ENCODE assay signal across 15 mouse cellular contexts in genomic region chr2:11211961-11212562, GRCm38 (mm10). TPM values are rescaled to one million over a fixed set of nuclear protein-coding genes. Genes with fewer than 3 reads are reported as not detected.
DNase-seq lines count a peak whose midpoint lies in the region; ATAC-seq and TF ChIP-seq lines count a peak whose summit lies in the region.
"Had no signal": no experiment of that assay in that cellular context is flagged by ENCODE, and none has a peak within 500 bp of the region (broad histone marks: within the 10 kb centered on the region; RNA-seq: fewer than 3 reads in every experiment).

No protein-coding gene starts in this region.

- no peaks in the 10 kb centered on the region for H3K36me3 ChIP-seq in lung, embryonic 14.5 days (ENCODE audit: insufficient read depth)
- H3K36me3 ChIP-seq in midbrain, embryonic 14.5 days (ENCODE audit: control insufficient read depth, insufficient read depth, low read length) = no peaks in the 10 kb centered on the region
- H3K36me3 ChIP-seq: forebrain, embryonic 10.5 days; hindbrain, embryonic 15.5 days; neural tube, embryonic 13.5 days had no signal

- no peak for ATAC-seq in lung, embryonic 14.5 days (ENCODE audit: insufficient read depth)
- ATAC-seq in granulocyte monocyte progenitor cell, adult 5-6 weeks (replicated peaks; ENCODE audit: poor library complexity, severe bottlenecking) = peak; percentile 78
- no peak for ATAC-seq in midbrain, embryonic 14.5 days (ENCODE audit: low FRiP score, low TSS enrichment)
- ATAC-seq: Patski had no signal

- H3K27me3 ChIP-seq in lung, embryonic 14.5 days (ENCODE audit: insufficient read depth, low read length) = no peaks in the 10 kb centered on the region
- no peaks in the 10 kb centered on the region for H3K27me3 ChIP-seq in midbrain, embryonic 14.5 days (ENCODE audit: control insufficient read depth, insufficient read depth, low read length)
- H3K27me3 ChIP-seq: hindbrain, embryonic 15.5 days; neural tube, embryonic 13.5 days had no signal

- H3K9ac ChIP-seq in lung, embryonic 14.5 days = no peak overlapping the region
- H3K9ac ChIP-seq in midbrain, embryonic 14.5 days (replicated peaks; ENCODE audit: low read length) = no peak overlapping the region
- H3K9ac ChIP-seq: hindbrain, embryonic 15.5 days; neural tube, embryonic 13.5 days had no signal

- H3K27ac ChIP-seq in lung, embryonic 14.5 days (ENCODE audit: low read depth) = no peak overlapping the region
- H3K27ac ChIP-seq in midbrain, embryonic 14.5 days (replicated peaks; ENCODE audit: low read depth, low read length) = no peak overlapping the region
- H3K27ac ChIP-seq: forebrain, embryonic 10.5 days; hindbrain, embryonic 15.5 days; neural tube, embryonic 13.5 days had no signal

- no peak for TF ChIP-seq CTCF in lung, embryonic 14.5 days (IDR thresholded peaks at IDR 0.05; ENCODE audit: low read depth)

- H3K4me3 ChIP-seq in lung, embryonic 14.5 days (ENCODE audit: low read depth, low read length) = no peak overlapping the region
- H3K4me3 ChIP-seq in midbrain, embryonic 14.5 days (replicated peaks; ENCODE audit: low read depth, low read length) = no peak overlapping the region
- H3K4me3 ChIP-seq: forebrain, embryonic 10.5 days; hindbrain, embryonic 15.5 days; neural tube, embryonic 13.5 days had no signal

- no peaks in the 10 kb centered on the region for H3K9me3 ChIP-seq in lung, embryonic 14.5 days (ENCODE audit: low read depth, low read length)
- H3K9me3 ChIP-seq in midbrain, embryonic 14.5 days (ENCODE audit: control insufficient read depth, low read length) = no peaks in the 10 kb centered on the region
- H3K9me3 ChIP-seq: forebrain, embryonic 10.5 days; hindbrain, embryonic 15.5 days; neural tube, embryonic 13.5 days had no signal

- DNase-seq in lung, embryonic 14.5 days = peak; percentile 5
- no peak for DNase-seq in lung, postnatal 25 days (ENCODE audit: low spot score)
- DNase-seq in kidney, postnatal 10 days = peak; percentile 26
- DNase-seq in urinary bladder, postnatal 25 days (ENCODE audit: low spot score) = peak; percentile 52
- no peak for DNase-seq in cerebellum, postnatal 10 days
- DNase-seq in midbrain, embryonic 14.5 days = no peak
- DNase-seq in adrenal gland, postnatal 25 days = no peak
- DNase-seq: adrenal gland, postnatal 10 days; lung, adult 2 months had no signal

- 27% methylated on average over 7 of the region's 7 CpGs for WGBS in lung, embryonic 14.5 days
- 65% methylated on average over 7 of the region's 7 CpGs for WGBS in midbrain, embryonic 14.5 days

- H3K4me1 ChIP-seq in lung, embryonic 14.5 days (ENCODE audit: insufficient read depth) = no peaks in the 10 kb centered on the region
- no peaks in the 10 kb centered on the region for H3K4me1 ChIP-seq in midbrain, embryonic 14.5 days (ENCODE audit: control insufficient read depth, insufficient read depth, low read length)
- H3K4me1 ChIP-seq: hindbrain, embryonic 15.5 days had no signal

- H3K4me2 ChIP-seq in lung, embryonic 14.5 days = no peak overlapping the region
- no peak overlapping the region for H3K4me2 ChIP-seq in midbrain, embryonic 14.5 days (ENCODE audit: low read length)
- H3K4me2 ChIP-seq: hindbrain, embryonic 15.5 days; midbrain, embryonic 11.5 days; neural tube, embryonic 13.5 days had no signal

RNA-seq across cellular contexts. Expression of gene Prkcq, which starts 40.2 kb away (rescaled TPM):
- polyA plus RNA-seq in lung, embryonic 14.5 days (2014; fragmentation: Nextera tagmentation; extraction: Ambion mirVana) = 1.4 and 1.8 TPM in 2 replicates
- 0.23 and 0.28 TPM in 2 replicates for total RNA-seq in granulocyte monocyte progenitor cell, adult 5-6 weeks (2014; fragmentation: Nextera tagmentation)
- total RNA-seq in granulocyte monocyte progenitor cell, adult 5-6 weeks (2017) = 0.72 and 0.82 TPM in 2 replicates
- polyA plus RNA-seq in midbrain, embryonic 14.5 days (2014; fragmentation: Nextera tagmentation; extraction: Ambion mirVana) = 3.6 and 5.4 TPM in 2 replicates
- 2.3 and 2.8 TPM in 2 replicates for total RNA-seq in adrenal gland, postnatal 25 days (2021)

Comparison
In these comparisons a context has a peak if more than half of its experiments do, and no peak if none do; other contexts are left out.
1. DNase-seq: peak in lung, embryonic 14.5 days (single experiment), kidney, postnatal 10 days (single experiment) and urinary bladder, postnatal 25 days (single experiment); none in lung, postnatal 25 days (single experiment), cerebellum, postnatal 10 days (0 of 2), midbrain, embryonic 14.5 days (single experiment) and adrenal gland, postnatal 25 days (single experiment).